Mouse (Mus musculus): ENCODE measurements around the gene Elavl4. TPM values are rescaled to one million over a fixed set of nuclear protein-coding genes. Genes with fewer than 3 reads are reported as not detected.

The Elavl4 gene
- polyA plus RNA-seq, 1 experiment from 2014 or later = 31.2 TPM

GRCm38 (mm10) chr4:110214543-110214942 lies 137.2 kb downstream of the Elavl4 start:
- Histone ChIP-seq H3K27ac (no peak overlapping the region), H3K9ac (no peak overlapping the region), H3K4me2 (no peak overlapping the region), H3K4me3 (replicated peaks) (no peak overlapping the region), H3K27me3 (replicated peaks) (no peaks in the 10 kb centered on the region), H3K4me1 (no peaks in the 10 kb centered on the region), H3K36me3 (no peaks in the 10 kb centered on the region), H3K9me3 (no peaks in the 10 kb centered on the region)
- WGBS = 78% methylated on average over 6 of the region's 6 CpGs
- ATAC-seq (ENCODE audit: insufficient read depth, low FRiP score, low read depth) = no peak

- H3K4me2 ChIP-seq = no peak overlapping the region
- H3K36me3 ChIP-seq = no peaks in the 10 kb centered on the region
- no peak overlapping the region for H3K4me3 ChIP-seq (replicated peaks)
- no peaks in the 10 kb centered on the region for H3K4me1 ChIP-seq
- H3K9ac ChIP-seq = no peak overlapping the region
- WGBS = 42% methylated on average over 5 of the region's 5 CpGs
- H3K27me3 ChIP-seq (replicated peaks) = no peaks in the 10 kb centered on the region
- no peak for ATAC-seq (ENCODE audit: insufficient read depth, low FRiP score, low read depth)
- no peak overlapping the region for H3K27ac ChIP-seq
- H3K9me3 ChIP-seq = no peaks in the 10 kb centered on the region
Observed at GRCm38 (mm10) chr4:110213666-110214065, 138.0 kb downstream of the Elavl4 start.

GRCm38 (mm10) chr4:110210246-110210645 lies 141.5 kb downstream of the Elavl4 start:
- WGBS = 72% methylated on average over 5 of the region's 5 CpGs
- Histone ChIP-seq H3K4me3 (replicated peaks) (no peak overlapping the region), H3K4me2 (no peak overlapping the region), H3K9me3 (no peaks in the 10 kb centered on the region), H3K27me3 (replicated peaks) (no peaks in the 10 kb centered on the region), H3K36me3 (no peaks in the 10 kb centered on the region), H3K27ac (no peak overlapping the region), H3K4me1 (no peaks in the 10 kb centered on the region), H3K9ac (no peak overlapping the region)
- no peak for ATAC-seq (ENCODE audit: insufficient read depth, low FRiP score, low read depth)

- no peak overlapping the region for H3K4me2 ChIP-seq
- 64% methylated on average over 5 of the region's 5 CpGs for WGBS
- H3K27me3 ChIP-seq (replicated peaks) = no peaks in the 10 kb centered on the region
- H3K27ac ChIP-seq = no peak overlapping the region
- no peak overlapping the region for H3K4me3 ChIP-seq (replicated peaks)
- H3K4me1 ChIP-seq = no peaks in the 10 kb centered on the region
- no peaks in the 10 kb centered on the region for H3K36me3 ChIP-seq
- H3K9ac ChIP-seq = no peak overlapping the region
- no peak for ATAC-seq (ENCODE audit: insufficient read depth, low FRiP score, low read depth)
- H3K9me3 ChIP-seq = no peaks in the 10 kb centered on the region
Observed at GRCm38 (mm10) chr4:110209613-110210012, 142.1 kb downstream of the Elavl4 start.

- WGBS = 80% methylated on average over 3 of the region's 3 CpGs
- Histone ChIP-seq H3K4me2 (no peak overlapping the region), H3K4me1 (no peaks in the 10 kb centered on the region), H3K27ac (no peak overlapping the region), H3K4me3 (replicated peaks) (no peak overlapping the region), H3K36me3 (no peaks in the 10 kb centered on the region), H3K9me3 (no peaks in the 10 kb centered on the region), H3K27me3 (replicated peaks) (no peaks in the 10 kb centered on the region), H3K9ac (no peak overlapping the region)
- no peak for ATAC-seq (ENCODE audit: insufficient read depth, low FRiP score, low read depth)
Observed at GRCm38 (mm10) chr4:110201680-110202079, 150.0 kb downstream of the Elavl4 start.

GRCm38 (mm10) chr4:110199897-110200296 lies 151.8 kb downstream of the Elavl4 start:
- no peaks in the 10 kb centered on the region for H3K4me1 ChIP-seq
- H3K27ac ChIP-seq = no peak overlapping the region
- no peak for ATAC-seq (ENCODE audit: insufficient read depth, low FRiP score, low read depth)
- no peaks in the 10 kb centered on the region for H3K27me3 ChIP-seq (replicated peaks)
- H3K36me3 ChIP-seq = no peaks in the 10 kb centered on the region
- H3K4me2 ChIP-seq = no peak overlapping the region
- WGBS = 86% methylated on average over 5 of the region's 5 CpGs
- H3K9ac ChIP-seq = no peak overlapping the region
- H3K4me3 ChIP-seq (replicated peaks) = no peak overlapping the region
- no peaks in the 10 kb centered on the region for H3K9me3 ChIP-seq

GRCm38 (mm10) chr4:110198600-110198999 lies 153.1 kb downstream of the Elavl4 start:
- 64% methylated on average over 2 of the region's 2 CpGs for WGBS
- no peaks in the 10 kb centered on the region for H3K27me3 ChIP-seq (replicated peaks)
- H3K9ac ChIP-seq = no peak overlapping the region
- H3K4me1 ChIP-seq = no peaks in the 10 kb centered on the region
- H3K4me2 ChIP-seq = no peak overlapping the region
- no peak overlapping the region for H3K27ac ChIP-seq
- no peak overlapping the region for H3K4me3 ChIP-seq (replicated peaks)
- no peaks in the 10 kb centered on the region for H3K9me3 ChIP-seq
- no peaks in the 10 kb centered on the region for H3K36me3 ChIP-seq
- no peak for ATAC-seq (ENCODE audit: insufficient read depth, low FRiP score, low read depth)

GRCm38 (mm10) chr4:110177263-110177662 lies 174.4 kb downstream of the Elavl4 start:
- Histone ChIP-seq H3K27me3 (replicated peaks) (no peaks in the 10 kb centered on the region), H3K4me2 (no peak overlapping the region), H3K4me3 (replicated peaks) (no peak overlapping the region), H3K27ac (no peak overlapping the region), H3K36me3 (no peaks in the 10 kb centered on the region), H3K4me1 (no peaks in the 10 kb centered on the region), H3K9me3 (no peaks in the 10 kb centered on the region), H3K9ac (no peak overlapping the region)
- 85% methylated on average over 2 of the region's 2 CpGs for WGBS
- no peak for ATAC-seq (ENCODE audit: insufficient read depth, low FRiP score, low read depth)

- Histone ChIP-seq H3K4me1 (no peaks in the 10 kb centered on the region), H3K27ac (no peak overlapping the region), H3K27me3 (replicated peaks) (no peaks in the 10 kb centered on the region), H3K4me3 (replicated peaks) (no peak overlapping the region), H3K9ac (no peak overlapping the region), H3K36me3 (no peaks in the 10 kb centered on the region), H3K9me3 (no peaks in the 10 kb centered on the region), H3K4me2 (no peak overlapping the region)
- WGBS = 63% methylated on average over 5 of the region's 5 CpGs
- ATAC-seq (ENCODE audit: insufficient read depth, low FRiP score, low read depth) = no peak
Observed at GRCm38 (mm10) chr4:110172028-110172427, 179.7 kb downstream of the Elavl4 start.

GRCm38 (mm10) chr4:110165217-110165616 lies 186.5 kb downstream of the Elavl4 start:
- Histone ChIP-seq H3K36me3 (no peaks in the 10 kb centered on the region), H3K4me2 (no peak overlapping the region), H3K27me3 (replicated peaks) (no peaks in the 10 kb centered on the region), H3K9ac (no peak overlapping the region), H3K4me1 (no peaks in the 10 kb centered on the region), H3K4me3 (replicated peaks) (no peak overlapping the region), H3K27ac (no peak overlapping the region), H3K9me3 (no peaks in the 10 kb centered on the region)
- WGBS = 79% methylated on average over 5 of the region's 5 CpGs
- ATAC-seq (ENCODE audit: insufficient read depth, low FRiP score, low read depth) = no peak; the same call in 1 of the 2 replicates

GRCm38 (mm10) chr4:110161600-110161999 lies 190.1 kb downstream of the Elavl4 start:
- ATAC-seq (ENCODE audit: insufficient read depth, low FRiP score, low read depth) = no peak
- 78% methylated on average over 3 of the region's 3 CpGs for WGBS
- no peak overlapping the region for H3K27ac ChIP-seq
- no peaks in the 10 kb centered on the region for H3K9me3 ChIP-seq
- no peaks in the 10 kb centered on the region for H3K27me3 ChIP-seq (replicated peaks)
- H3K4me3 ChIP-seq (replicated peaks) = no peak overlapping the region
- no peaks in the 10 kb centered on the region for H3K36me3 ChIP-seq
- no peaks in the 10 kb centered on the region for H3K4me1 ChIP-seq
- no peak overlapping the region for H3K9ac ChIP-seq
- no peak overlapping the region for H3K4me2 ChIP-seq

GRCm38 (mm10) chr4:110157515-110158159 lies 194.1 kb downstream of the Elavl4 start:
- Histone ChIP-seq H3K9me3 (no peaks in the 10 kb centered on the region), H3K4me3 (replicated peaks) (no peak overlapping the region), H3K36me3 (no peaks in the 10 kb centered on the region), H3K4me2 (no peak overlapping the region), H3K27me3 (replicated peaks) (no peaks in the 10 kb centered on the region), H3K27ac (no peak overlapping the region), H3K9ac (no peak overlapping the region), H3K4me1 (no peaks in the 10 kb centered on the region)
- ATAC-seq (ENCODE audit: insufficient read depth, low FRiP score, low read depth) = no peak
- WGBS = 50% methylated on average over 3 of the region's 3 CpGs

- Histone ChIP-seq H3K4me2 (no peak overlapping the region), H3K36me3 (no peaks in the 10 kb centered on the region), H3K27me3 (replicated peaks) (no peaks in the 10 kb centered on the region), H3K4me3 (replicated peaks) (no peak overlapping the region), H3K27ac (no peak overlapping the region), H3K9ac (no peak overlapping the region), H3K9me3 (no peaks in the 10 kb centered on the region), H3K4me1 (no peaks in the 10 kb centered on the region)
- WGBS = 75% methylated on average over 2 of the region's 2 CpGs
- ATAC-seq (ENCODE audit: insufficient read depth, low FRiP score, low read depth) = no peak
Observed at GRCm38 (mm10) chr4:110155954-110156353, 195.8 kb downstream of the Elavl4 start.

Measured in stomach, embryonic 15.5 days (tissue).